Comparison of ENCODE assay signal across 8 mouse cellular contexts in the genomic region with DNA sequence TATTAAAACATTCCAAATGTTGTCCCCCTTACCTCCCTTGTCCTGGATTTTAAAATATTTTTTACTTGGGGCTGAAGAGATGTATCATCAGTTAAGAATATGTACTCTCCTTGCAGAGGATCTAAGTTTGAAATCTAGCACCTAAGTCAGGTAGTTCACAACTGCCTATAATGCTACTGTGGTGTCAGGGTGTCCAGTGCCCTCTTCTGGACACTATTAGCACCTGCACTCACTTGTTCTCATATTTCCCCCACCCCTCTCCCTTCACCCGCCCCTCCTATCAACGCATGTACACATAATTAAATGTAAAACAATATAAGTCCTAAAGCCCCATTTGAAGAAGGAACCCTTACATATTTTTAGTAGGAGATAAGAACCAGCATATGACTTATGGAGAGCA. TPM values are rescaled to one million over a fixed set of nuclear protein-coding genes. Genes with fewer than 3 reads are reported as not detected.
A peak's percentile ranks its signal among the peaks of the same experiment; 100 is the strongest.
DNase-seq lines count a peak whose midpoint lies in the region; ATAC-seq and TF ChIP-seq lines count a peak whose summit lies in the region.

No protein-coding gene starts in this region.

- intact Hi-C loops in gastrocnemius, adult 2 months (cut with DNase I): loop anchor here (5.0 kb wide), 2 partner anchors 86 to 161 kb away; no protein-coding TSS in a partner anchor
- intact Hi-C loops in gastrocnemius, postnatal 36 days (cut with DNase I): no loop called here

- H3K36me3 ChIP-seq in liver, embryonic 11.5 days (ENCODE audit: control insufficient read depth, insufficient read depth, low read length): no peaks in the 10 kb centered on the region

- H3K9me3 ChIP-seq in liver, embryonic 11.5 days (ENCODE audit: control insufficient read depth, low read length): no peaks in the 10 kb centered on the region

- no peaks in the 10 kb centered on the region for H3K4me1 ChIP-seq in liver, embryonic 11.5 days (replicated peaks; ENCODE audit: control insufficient read depth, insufficient read depth, low read length)

- H3K4me3 ChIP-seq in gastrocnemius, adult 2 months: no peak overlapping the region
- H3K4me3 ChIP-seq in liver, embryonic 11.5 days (ENCODE audit: low read depth, low read length): no peak overlapping the region

- no peak overlapping the region for H3K27ac ChIP-seq in gastrocnemius, adult 2 months
- no peak overlapping the region for H3K27ac ChIP-seq in liver, embryonic 11.5 days (ENCODE audit: low read depth, low read length)

- 27% methylated on average over 2 of the region's 2 CpGs for WGBS in liver, embryonic 11.5 days

- no peak overlapping the region for H3K4me2 ChIP-seq in liver, embryonic 11.5 days

- no peak for DNase-seq in gastrocnemius, adult 2 months
- DNase-seq in gastrocnemius, postnatal 36 days: no peak
- DNase-seq in 416B (ENCODE audit: low read depth): peak; percentile 72
- no peak for DNase-seq in liver, embryonic 11.5 days (ENCODE audit: low spot score)
- DNase-seq in layer of hippocampus, postnatal 14 days (ENCODE audit: low spot score in 2 of 2): no peak
- DNase-seq in adrenal gland, adult 8-10 months: no peak
- no peak for DNase-seq in spleen, postnatal 14 days (ENCODE audit: low spot score in 2 of 2)

- TF ChIP-seq CTCF in gastrocnemius, adult 2 months (IDR thresholded peaks at IDR 0.05): peak; percentile 87

- no peak overlapping the region for H3K9ac ChIP-seq in liver, embryonic 11.5 days (ENCODE audit: low read depth, low read length)

- peak; percentile 99 for ATAC-seq in activated CD4-positive, CD25-positive, alpha-beta regulatory T cell, adult 4 months
- peak; percentile 61; the same call in 1 of the 2 replicates for ATAC-seq in liver, embryonic 11.5 days (replicated peaks; ENCODE audit: low FRiP score)

- H3K27me3 ChIP-seq in liver, embryonic 11.5 days (replicated peaks; ENCODE audit: control insufficient read depth, insufficient read depth, low read length): no peaks in the 10 kb centered on the region

RNA-seq across cellular contexts. Expression of gene Ccng1, which starts 8.3 kb away (rescaled TPM):
- 100 to 1,000 TPM; 643 to 672 TPM for total RNA-seq in gastrocnemius, adult 2 months (2021)
- total RNA-seq in gastrocnemius, postnatal 36 days (2021): 100 to 1,000 TPM; 662 to 671 TPM
- polyA plus RNA-seq in activated CD4-positive, CD25-positive, alpha-beta regulatory T cell, adult 4 months (2017; shearing (Covaris generic)): 10 to 100 TPM; 80.3 to 88.0 TPM
- polyA plus RNA-seq in liver, embryonic 11.5 days (2014; fragmentation: Nextera tagmentation; extraction: Ambion mirVana): 50.2 and 60.6 TPM in 2 replicates
- 10 to 100 TPM; 54.0 to 56.1 TPM for total RNA-seq in layer of hippocampus, postnatal 14 days (2021)
- total RNA-seq in adrenal gland, adult 8-10 months (2022): 10 to 100 TPM; 65.4 to 88.5 (median 78.1) TPM

RNA-seq across cellular contexts. Expression of gene Nudcd2, which starts 29.9 kb away (rescaled TPM):
- 10 to 100 TPM in 1 of 2 experiments, 1 to 10 TPM in 1; 9.9 to 14.0 TPM for total RNA-seq in gastrocnemius, adult 2 months (2021)
- 10 to 100 TPM in 1 of 2 experiments, 1 to 10 TPM in 1; 8.3 to 13.7 TPM for total RNA-seq in gastrocnemius, postnatal 36 days (2021)
- polyA plus RNA-seq in activated CD4-positive, CD25-positive, alpha-beta regulatory T cell, adult 4 months (2017; shearing (Covaris generic)): 10 to 100 TPM; 60.4 to 63.8 TPM
- polyA plus RNA-seq in liver, embryonic 11.5 days (2014; fragmentation: Nextera tagmentation; extraction: Ambion mirVana): 191 and 202 TPM in 2 replicates
- 10 to 100 TPM; 18.6 to 26.1 TPM for total RNA-seq in layer of hippocampus, postnatal 14 days (2021)
- 10 to 100 TPM; 26.4 to 31.4 (median 29.8) TPM for total RNA-seq in adrenal gland, adult 8-10 months (2022)

RNA-seq across cellular contexts. Expression of gene Hmmr, which starts 30.2 kb away (rescaled TPM):
- total RNA-seq in gastrocnemius, adult 2 months (2021): under 1 TPM in 1 of 2 experiments, not detected in 1; 0.08 TPM
- total RNA-seq in gastrocnemius, postnatal 36 days (2021): under 1 TPM; 0.30 to 0.38 TPM
- polyA plus RNA-seq in activated CD4-positive, CD25-positive, alpha-beta regulatory T cell, adult 4 months (2017; shearing (Covaris generic)): 10 to 100 TPM; 14.0 to 14.4 TPM
- 92.0 and 96.9 TPM in 2 replicates for polyA plus RNA-seq in liver, embryonic 11.5 days (2014; fragmentation: Nextera tagmentation; extraction: Ambion mirVana)
- 1 to 10 TPM in 1 of 2 experiments, under 1 TPM in 1; 0.88 to 1.7 TPM for total RNA-seq in layer of hippocampus, postnatal 14 days (2021)
- 1 to 10 TPM in 1 of 4 experiments, under 1 TPM in 3; 0.51 to 1.0 (median 0.60) TPM for total RNA-seq in adrenal gland, adult 8-10 months (2022)

Comparison
In these comparisons a context has a peak if more than half of its experiments do, and no peak if none do; other contexts are left out.
1. RNA of gene Ccng1, which starts 8.3 kb away (total RNA-seq): 643 to 672 TPM in gastrocnemius, adult 2 months and 662 to 671 TPM in gastrocnemius, postnatal 36 days; 65.4 to 88.5 TPM in adrenal gland, adult 8-10 months and 54.0 to 56.1 TPM in layer of hippocampus, postnatal 14 days; every median in the first group is over 4 times any median in the second.